Mouse (Mus musculus): Measurements from ENCODE around the gene Itih4. TPM values are rescaled to one million over a fixed set of nuclear protein-coding genes. Genes with fewer than 3 reads are reported as not detected.

Itih4 gene
- polyA plus RNA-seq (2015; fragmentation: Nextera tagmentation; extraction: Ambion mirVana), result 0.59 and 3.7 TPM in 2 replicates

GRCm38 (mm10) chr14:30886204-30886603 is at the start of gene Itih4:
TSS of gene Itih4 (plus strand) at chr14:30886476.
- Histone ChIP-seq H3K9ac (ENCODE audit: low read length) (no peak within 1 kb of the TSS), H3K9me3 (ENCODE audit: control insufficient read depth, low read length) (no peaks in the 10 kb centered on the region), H3K4me1 (replicated peaks; ENCODE audit: control insufficient read depth, insufficient read depth, low read length) (peaks cover 14% of the 10 kb centered on the region), H3K27me3 (ENCODE audit: control insufficient read depth, insufficient read depth, low read depth, low read length) (no peaks in the 10 kb centered on the region; the same call in 1 of the 2 replicates), H3K4me3 (ENCODE audit: low read length) (no peak within 1 kb of the TSS), H3K4me2 (ENCODE audit: low read depth, low read length) (no peak within 1 kb of the TSS), H3K27ac (ENCODE audit: low read length) (no peak within 1 kb of the TSS), H3K36me3 (ENCODE audit: control insufficient read depth, insufficient read depth, low read length) (no peaks in the 10 kb centered on the region)
- ATAC-seq (ENCODE audit: low read depth), result no peak
- 79% methylated on average over 3 of the region's 3 CpGs for WGBS

DNA sequence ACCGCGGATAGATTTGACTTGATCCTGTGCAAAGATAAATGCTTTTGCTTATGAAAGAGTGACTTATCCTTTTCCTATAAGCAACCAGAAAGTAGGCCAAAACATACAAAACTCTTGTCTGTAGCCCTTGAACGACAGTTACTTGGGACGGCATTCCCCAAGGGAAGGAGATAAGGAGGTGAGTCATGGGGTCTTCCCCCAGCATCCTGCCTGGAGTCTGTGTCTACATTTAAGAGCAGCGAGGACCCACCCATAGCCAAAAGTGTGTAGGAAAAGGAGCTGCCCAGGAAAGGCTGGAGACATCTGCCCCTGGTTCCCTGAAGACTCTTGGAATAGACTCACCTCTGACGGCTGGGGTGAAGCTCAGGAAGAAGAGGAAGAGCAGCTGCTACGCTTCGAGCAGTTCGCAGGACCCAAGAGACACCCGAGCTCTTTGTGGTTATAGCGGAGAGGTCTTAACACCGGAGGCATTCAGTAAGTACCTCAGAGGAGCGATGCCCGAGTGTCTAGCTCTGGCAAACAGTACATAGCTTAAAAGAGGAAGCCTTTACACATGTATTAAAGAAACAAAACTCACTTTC is 48.8 kb upstream of the Itih4 start:
- WGBS, result 81% methylated on average over 14 of the region's 14 CpGs
- Histone ChIP-seq H3K27me3 (ENCODE audit: control insufficient read depth, insufficient read depth, low read depth, low read length) (no peaks in the 10 kb centered on the region), H3K9ac (ENCODE audit: low read length) (no peak overlapping the region), H3K9me3 (ENCODE audit: control insufficient read depth, low read length) (no peaks in the 10 kb centered on the region), H3K27ac (ENCODE audit: low read length) (no peak overlapping the region), H3K4me2 (ENCODE audit: low read depth, low read length) (no peak overlapping the region), H3K4me3 (ENCODE audit: low read length) (no peak overlapping the region), H3K4me1 (replicated peaks; ENCODE audit: control insufficient read depth, insufficient read depth, low read length) (no peaks in the 10 kb centered on the region), H3K36me3 (ENCODE audit: control insufficient read depth, insufficient read depth, low read length) (no peaks in the 10 kb centered on the region; the same call in 1 of the 2 replicates)
- no peak for ATAC-seq (ENCODE audit: low read depth)

DNA sequence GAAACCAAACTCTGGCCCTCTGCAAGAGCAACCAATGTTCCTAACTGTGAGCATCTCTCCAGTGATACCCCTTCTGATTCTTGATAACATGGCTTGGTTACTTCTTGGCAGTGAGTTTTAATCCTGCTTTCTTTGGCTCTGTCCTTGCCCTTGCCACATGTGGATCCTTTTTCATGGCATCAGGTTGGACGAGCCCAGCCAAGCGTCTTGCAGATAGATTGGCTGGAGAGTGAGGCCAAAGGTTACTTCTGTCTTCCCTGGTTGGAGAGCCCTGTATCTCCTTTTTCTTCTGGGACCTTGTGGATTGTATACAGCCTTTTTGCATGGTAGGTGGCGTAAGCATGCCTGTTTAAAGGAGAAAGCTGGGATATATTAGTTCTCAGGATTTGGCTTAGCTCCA is 42.6 kb upstream of the Itih4 start:
- ATAC-seq (ENCODE audit: low read depth), result no peak
- 0 out of 2 replicates have a peak, but pooled peaks cover 3% of the 10 kb centered on the region for H3K36me3 ChIP-seq (ENCODE audit: control insufficient read depth, insufficient read depth, low read length)
- no peak overlapping the region for H3K27ac ChIP-seq (ENCODE audit: low read length)
- H3K9me3 ChIP-seq (ENCODE audit: control insufficient read depth, low read length), result no peaks in the 10 kb centered on the region
- 82% methylated on average over 3 of the region's 3 CpGs for WGBS
- no peak overlapping the region for H3K4me3 ChIP-seq (ENCODE audit: low read length)
- no peak overlapping the region for H3K9ac ChIP-seq (ENCODE audit: low read length)
- H3K27me3 ChIP-seq (ENCODE audit: control insufficient read depth, insufficient read depth, low read depth, low read length), result no peaks in the 10 kb centered on the region
- H3K4me2 ChIP-seq (ENCODE audit: low read depth, low read length), result no peak overlapping the region
- H3K4me1 ChIP-seq (replicated peaks; ENCODE audit: control insufficient read depth, insufficient read depth, low read length), result no peaks in the 10 kb centered on the region

DNA sequence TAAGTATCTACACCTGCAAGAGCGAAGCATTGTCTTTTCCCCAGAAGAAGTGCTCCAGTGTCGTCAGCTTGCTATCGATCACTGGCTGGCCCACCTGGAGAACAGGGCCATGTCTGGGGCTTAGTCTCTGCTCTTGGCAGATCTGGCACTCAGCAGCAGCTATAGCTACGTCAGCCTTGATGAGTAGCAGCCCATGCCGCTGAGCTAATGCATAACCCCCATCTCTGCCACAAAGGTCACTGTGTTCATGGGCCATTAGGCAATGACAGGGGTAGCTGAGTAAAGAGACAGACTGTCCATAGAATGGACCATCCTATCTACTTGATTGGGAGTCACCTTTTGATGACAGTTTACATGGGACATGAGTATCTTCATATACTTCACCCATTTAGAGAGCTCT is 35.8 kb upstream of the Itih4 start:
- no peak overlapping the region for H3K27ac ChIP-seq (ENCODE audit: low read length)
- no peak for ATAC-seq (ENCODE audit: low read depth)
- H3K36me3 ChIP-seq (ENCODE audit: control insufficient read depth, insufficient read depth, low read length), result 0 out of 2 replicates have a peak, but pooled peaks cover 3% of the 10 kb centered on the region
- 92% methylated on average over 5 of the region's 5 CpGs for WGBS
- H3K4me2 ChIP-seq (ENCODE audit: low read depth, low read length), result no peak overlapping the region
- H3K4me3 ChIP-seq (ENCODE audit: low read length), result no peak overlapping the region
- H3K27me3 ChIP-seq (ENCODE audit: control insufficient read depth, insufficient read depth, low read depth, low read length), result no peaks in the 10 kb centered on the region
- H3K4me1 ChIP-seq (replicated peaks; ENCODE audit: control insufficient read depth, insufficient read depth, low read length), result no peaks in the 10 kb centered on the region
- no peak overlapping the region for H3K9ac ChIP-seq (ENCODE audit: low read length)
- no peaks in the 10 kb centered on the region for H3K9me3 ChIP-seq (ENCODE audit: control insufficient read depth, low read length)

DNA sequence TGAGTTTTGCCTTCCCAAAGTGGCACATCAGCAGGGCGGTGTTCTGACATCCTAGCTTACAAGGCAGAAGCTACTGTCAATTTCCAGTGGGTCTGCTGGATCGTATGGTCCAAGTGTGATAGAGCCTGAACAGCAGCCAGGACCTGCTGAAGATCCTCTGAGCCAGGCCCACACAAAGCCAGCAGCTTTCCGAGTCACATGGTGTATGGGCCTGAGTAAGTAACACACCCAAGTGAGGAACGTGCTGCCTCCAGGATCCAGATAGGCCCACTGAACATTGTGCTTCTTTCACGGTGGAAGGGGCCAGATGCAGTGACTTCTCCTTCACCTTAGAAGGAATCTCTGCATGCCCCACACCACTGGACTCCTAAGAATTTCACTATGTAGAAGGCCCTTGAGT is 34.0 kb upstream of the Itih4 start:
- no peak for ATAC-seq (ENCODE audit: low read depth)
- H3K36me3 ChIP-seq (ENCODE audit: control insufficient read depth, insufficient read depth, low read length), result no peaks in the 10 kb centered on the region
- no peak overlapping the region for H3K4me2 ChIP-seq (ENCODE audit: low read depth, low read length)
- no peak overlapping the region for H3K27ac ChIP-seq (ENCODE audit: low read length)
- no peaks in the 10 kb centered on the region for H3K9me3 ChIP-seq (ENCODE audit: control insufficient read depth, low read length)
- no peak overlapping the region for H3K4me3 ChIP-seq (ENCODE audit: low read length)
- WGBS, result 87% methylated on average over 5 of the region's 5 CpGs
- no peak overlapping the region for H3K9ac ChIP-seq (ENCODE audit: low read length)
- H3K27me3 ChIP-seq (ENCODE audit: control insufficient read depth, insufficient read depth, low read depth, low read length), result no peaks in the 10 kb centered on the region
- no peaks in the 10 kb centered on the region for H3K4me1 ChIP-seq (replicated peaks; ENCODE audit: control insufficient read depth, insufficient read depth, low read length)

DNA sequence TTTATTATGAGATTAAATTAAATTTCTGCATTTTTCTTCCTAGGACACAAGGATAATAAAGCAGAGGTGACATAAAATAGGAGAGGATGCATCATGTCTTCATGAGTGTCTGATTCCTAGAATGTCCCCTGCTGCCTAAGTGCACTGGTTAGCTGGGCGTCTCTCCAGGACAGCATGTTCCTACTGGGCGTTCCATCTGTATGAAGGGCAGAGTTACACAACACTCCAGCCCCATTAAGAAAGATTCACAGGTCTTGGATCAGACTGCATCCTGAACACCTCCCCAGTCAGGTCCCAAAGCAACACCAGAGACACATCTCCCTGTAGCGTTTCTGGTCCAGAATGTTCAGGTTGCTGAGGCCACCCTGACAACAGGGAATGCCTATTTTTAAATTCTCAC is 31.0 kb upstream of the Itih4 start:
- ATAC-seq (ENCODE audit: low read depth), result no peak
- 87% methylated on average over 3 of the region's 3 CpGs for WGBS
- Histone ChIP-seq H3K27me3 (ENCODE audit: control insufficient read depth, insufficient read depth, low read depth, low read length) (no peaks in the 10 kb centered on the region), H3K27ac (ENCODE audit: low read length) (no peak overlapping the region), H3K9me3 (ENCODE audit: control insufficient read depth, low read length) (no peaks in the 10 kb centered on the region), H3K4me3 (ENCODE audit: low read length) (no peak overlapping the region), H3K4me1 (replicated peaks; ENCODE audit: control insufficient read depth, insufficient read depth, low read length) (no peaks in the 10 kb centered on the region), H3K9ac (ENCODE audit: low read length) (no peak overlapping the region), H3K4me2 (ENCODE audit: low read depth, low read length) (no peak overlapping the region), H3K36me3 (ENCODE audit: control insufficient read depth, insufficient read depth, low read length) (no peaks in the 10 kb centered on the region)

- peaks cover 7% of the 10 kb centered on the region for H3K4me1 ChIP-seq (replicated peaks; ENCODE audit: control insufficient read depth, insufficient read depth, low read length)
- no peak overlapping the region for H3K9ac ChIP-seq (ENCODE audit: low read length)
- no peak overlapping the region for H3K27ac ChIP-seq (ENCODE audit: low read length)
- H3K4me3 ChIP-seq (ENCODE audit: low read length), result no peak overlapping the region
- no peak for ATAC-seq (ENCODE audit: low read depth)
- no peak overlapping the region for H3K4me2 ChIP-seq (ENCODE audit: low read depth, low read length)
- H3K27me3 ChIP-seq (ENCODE audit: control insufficient read depth, insufficient read depth, low read depth, low read length), result no peaks in the 10 kb centered on the region
- 61% methylated on average over 10 of the region's 10 CpGs for WGBS
- H3K9me3 ChIP-seq (ENCODE audit: control insufficient read depth, low read length), result no peaks in the 10 kb centered on the region
- H3K36me3 ChIP-seq (ENCODE audit: control insufficient read depth, insufficient read depth, low read length), result no peaks in the 10 kb centered on the region
Measured at GRCm38 (mm10) chr14:30856885-30857507, 29.3 kb upstream of the Itih4 start.

DNA sequence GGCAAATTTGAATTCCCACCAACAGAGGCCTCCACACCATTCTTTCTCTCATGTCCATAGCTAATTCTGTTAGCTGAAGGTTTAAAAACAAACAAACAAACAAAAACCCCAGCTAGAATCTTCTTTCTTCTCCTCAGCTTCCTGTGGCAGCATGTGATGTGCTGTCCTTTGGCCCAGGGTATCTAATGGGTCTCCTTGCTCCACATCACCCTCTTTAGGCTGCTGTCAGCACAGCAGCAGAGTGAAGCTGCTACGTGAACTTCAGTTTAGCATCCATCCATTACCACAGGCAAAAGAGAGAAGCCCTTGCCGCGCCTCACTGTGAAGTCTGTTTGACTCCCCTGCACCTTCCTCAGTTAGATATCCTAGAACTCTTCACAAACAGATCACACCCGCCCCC is 28.3 kb upstream of the Itih4 start:
- H3K4me2 ChIP-seq (ENCODE audit: low read depth, low read length), result no peak overlapping the region
- WGBS, result 65% methylated on average over 4 of the region's 4 CpGs
- ATAC-seq (ENCODE audit: low read depth), result no peak
- peaks cover 12% of the 10 kb centered on the region for H3K4me1 ChIP-seq (replicated peaks; ENCODE audit: control insufficient read depth, insufficient read depth, low read length)
- H3K27ac ChIP-seq (ENCODE audit: low read length), result no peak overlapping the region
- H3K4me3 ChIP-seq (ENCODE audit: low read length), result no peak overlapping the region
- H3K27me3 ChIP-seq (ENCODE audit: control insufficient read depth, insufficient read depth, low read depth, low read length), result no peaks in the 10 kb centered on the region
- no peaks in the 10 kb centered on the region for H3K36me3 ChIP-seq (ENCODE audit: control insufficient read depth, insufficient read depth, low read length)
- H3K9me3 ChIP-seq (ENCODE audit: control insufficient read depth, low read length), result no peaks in the 10 kb centered on the region
- no peak overlapping the region for H3K9ac ChIP-seq (ENCODE audit: low read length)

DNA sequence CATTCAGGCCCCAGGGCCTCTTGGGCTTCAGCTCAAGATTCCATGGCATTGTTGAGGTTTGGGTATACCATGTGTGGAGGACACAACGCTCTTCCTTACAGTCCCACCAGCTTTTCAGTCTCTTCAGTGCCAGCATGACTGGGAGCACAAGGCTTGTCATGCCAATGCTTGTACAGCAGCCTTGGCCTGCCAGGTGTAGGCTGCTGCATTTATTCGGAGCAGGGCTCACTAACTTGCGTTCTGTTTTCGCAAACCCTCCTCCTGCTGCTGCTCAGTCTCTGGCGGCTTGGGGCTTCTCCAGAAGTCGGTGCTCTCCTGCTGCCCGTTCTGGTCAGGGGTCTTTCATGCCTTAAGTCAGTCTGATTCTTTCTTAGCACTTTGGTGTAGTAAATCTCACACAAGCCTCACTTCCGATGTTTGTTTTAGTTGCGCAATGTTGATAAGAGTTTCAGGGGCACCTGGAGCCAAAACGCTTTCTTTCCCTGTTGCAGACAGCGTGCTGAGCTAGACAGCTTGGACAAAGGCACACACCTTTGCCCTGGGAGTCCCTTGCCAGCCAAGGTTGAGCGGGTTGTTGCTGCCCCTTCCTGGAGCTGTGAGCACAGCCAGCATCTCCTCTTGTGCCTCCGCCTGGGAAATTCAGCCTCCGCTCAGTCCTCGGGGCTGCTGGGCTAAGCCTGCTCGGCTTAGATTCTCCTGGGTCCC is 24.7 kb upstream of the Itih4 start:
- Histone ChIP-seq H3K4me3 (ENCODE audit: low read length) (no peak overlapping the region), H3K4me2 (ENCODE audit: low read depth, low read length) (peak overlapping the region; percentile 28), H3K9ac (ENCODE audit: low read length) (peak overlapping the region; percentile 3; the same call in 1 of the 2 replicates), H3K27ac (ENCODE audit: low read length) (peak overlapping the region; percentile 37), H3K36me3 (ENCODE audit: control insufficient read depth, insufficient read depth, low read length) (no peaks in the 10 kb centered on the region), H3K4me1 (replicated peaks; ENCODE audit: control insufficient read depth, insufficient read depth, low read length) (peaks cover 12% of the 10 kb centered on the region), H3K9me3 (ENCODE audit: control insufficient read depth, low read length) (no peaks in the 10 kb centered on the region), H3K27me3 (ENCODE audit: control insufficient read depth, insufficient read depth, low read depth, low read length) (no peaks in the 10 kb centered on the region)
- 19% methylated on average over 16 of the region's 16 CpGs for WGBS
- peak; percentile 63 for ATAC-seq (ENCODE audit: low read depth)

Data from lung, embryonic 16.5 days (tissue).